Mouse (Mus musculus): ENCODE data around the gene Hs6st1. TPM values are rescaled to one million over a fixed set of nuclear protein-coding genes. Genes with fewer than 3 reads are reported as not detected.

Gene Hs6st1
- polyA plus RNA-seq (2017; shearing (Covaris generic)) = 10 to 100 TPM in 1 of 2 experiments, 1 to 10 TPM in 1; 9.5 to 13.9 TPM

DNA sequence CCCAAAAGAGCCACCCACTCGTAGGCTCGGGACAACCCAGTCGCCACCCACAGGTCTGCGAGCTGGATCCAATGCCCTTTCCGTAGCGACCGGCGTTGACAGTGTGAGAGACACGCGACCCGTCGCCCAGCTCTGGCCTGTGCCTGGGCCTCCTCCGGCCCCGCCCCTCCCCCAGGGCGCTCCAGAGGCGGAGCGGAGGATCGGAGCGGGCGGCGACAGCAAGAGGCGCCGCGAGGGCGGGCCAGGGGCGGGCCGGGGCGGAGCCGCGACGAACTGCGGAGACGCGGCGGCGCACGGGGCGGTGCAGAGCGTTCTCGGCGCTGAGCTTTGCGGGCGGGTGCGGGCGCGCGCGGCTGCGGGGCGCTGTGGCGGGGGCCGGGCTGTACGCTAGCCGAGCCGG is at the start of gene Hs6st1:
Hs6st1 (plus strand) TSS at position 325 of the 400 bp plus-strand sequence.

Other genes starting within 250 kb of the Hs6st1 start
- 10 to 100 TPM; 71.2 to 83.4 TPM for gene Uggt1, start 176.3 kb downstream of the Hs6st1 start, polyA plus RNA-seq (2017; shearing (Covaris generic))
- 10 to 100 TPM; 71.1 to 84.4 TPM for gene Neurl3, start 206.3 kb downstream of the Hs6st1 start, polyA plus RNA-seq (2017; shearing (Covaris generic))
- gene Arid5a, start 239.3 kb downstream of the Hs6st1 start, polyA plus RNA-seq (2017; shearing (Covaris generic)) = 100 to 1,000 TPM; 103 to 111 TPM